Mouse (Mus musculus) liver, postnatal 0 days (tissue): ENCODE results near the gene Klhl35. TPM values are rescaled to one million over a fixed set of nuclear protein-coding genes. Genes with fewer than 3 reads are reported as not detected.

Experiments used
- ATAC-seq: fragments of 200-750 bp; cut with Nextera tagmentation; 2 replicates; pipeline ENCODE4 v1.8.0; 2017; ENCODE audit warnings: mild to moderate bottlenecking, moderate library complexity
- DNase-seq: peaks from one replicate; pipeline ENCODE4 v3.0.0-alpha.2; 2016
- H3K27ac ChIP-seq: fragments of 300-500 bp; sonication (generic); 2 replicates; pipeline ENCODE4 v1.5.1; 2014; ENCODE audit warnings: antibody characterized with exemption, moderate library complexity, mild to moderate bottlenecking, low read depth
- H3K27me3 ChIP-seq: fragments of 300-500 bp; sonication (generic); 2 replicates; pipeline ENCODE4 v1.6.1; 2014; ENCODE audit warnings: low read length, control low read depth, mixed read lengths; ENCODE audit not compliant: insufficient read depth
- H3K36me3 ChIP-seq: fragments of 300-500 bp; sonication (generic); replicated peaks from 2 replicates; pipeline ENCODE4 v1.6.1; 2014; ENCODE audit warnings: mild to moderate bottlenecking, control low read depth, low read length, moderate library complexity, mixed read lengths; ENCODE audit not compliant: insufficient read depth
- H3K4me1 ChIP-seq: fragments of 300-500 bp; sonication (generic); 2 replicates; pipeline ENCODE4 v1.6.1; 2014; ENCODE audit warnings: antibody characterized with exemption, mild to moderate bottlenecking, control low read depth; ENCODE audit not compliant: insufficient read depth
- H3K4me2 ChIP-seq: fragments of 300-500 bp; sonication (generic); 2 replicates; pipeline ENCODE4 v1.6.1; 2014; ENCODE audit warnings: low read depth, mild to moderate bottlenecking, low read length, moderate library complexity, mixed read lengths
- H3K4me3 ChIP-seq: fragments of 300-500 bp; sonication (generic); 2 replicates; pipeline ENCODE4 v1.5.1; 2014; ENCODE audit warnings: low read depth, low read length
- H3K9ac ChIP-seq: fragments of 300-500 bp; sonication (generic); replicated peaks from 2 replicates; pipeline ENCODE4 v1.6.1; 2014; ENCODE audit warnings: mild to moderate bottlenecking, moderate library complexity
- H3K9me3 ChIP-seq: fragments of 300-500 bp; sonication (generic); 2 replicates; pipeline ENCODE4 v1.6.1; 2016; ENCODE audit warnings: mild to moderate bottlenecking, control low read depth, low read length, mixed read lengths
- CTCF ChIP-seq: sonication (generic); IDR thresholded peaks from 2 replicates; pipeline ENCODE4 v1.5.1; 2016; ENCODE audit warnings: antibody characterized with exemption, low read depth
- EP300 ChIP-seq: IDR thresholded peaks from 2 replicates; pipeline ENCODE4 v1.6.1; 2016; ENCODE audit warnings: antibody characterized with exemption, low read depth, mild to moderate bottlenecking
- WGBS: fragments of 180-500 bp; shearing (Covaris S2); extraction: QIAGEN DNeasy Blood & Tissue Kit; methylation state at CpG from one replicate; pipeline ENCODE4 v1.1.7; 2014; ENCODE audit not compliant: insufficient replicate concordance; 5-methylcytosine and 5-hydroxymethylcytosine counted together
- polyA plus RNA-seq: library from polyadenylated mRNA; unstranded; fragments of >200 nt; fragmentation: Nextera tagmentation; extraction: Ambion mirVana; gene quantifications from 2 replicates; pipeline ENCODE4 v1.2.1, GENCODE M21; 2015

Gene Klhl35
- polyA plus RNA-seq, 1 experiment from 2014 or later, result 0.35 TPM

DNA sequence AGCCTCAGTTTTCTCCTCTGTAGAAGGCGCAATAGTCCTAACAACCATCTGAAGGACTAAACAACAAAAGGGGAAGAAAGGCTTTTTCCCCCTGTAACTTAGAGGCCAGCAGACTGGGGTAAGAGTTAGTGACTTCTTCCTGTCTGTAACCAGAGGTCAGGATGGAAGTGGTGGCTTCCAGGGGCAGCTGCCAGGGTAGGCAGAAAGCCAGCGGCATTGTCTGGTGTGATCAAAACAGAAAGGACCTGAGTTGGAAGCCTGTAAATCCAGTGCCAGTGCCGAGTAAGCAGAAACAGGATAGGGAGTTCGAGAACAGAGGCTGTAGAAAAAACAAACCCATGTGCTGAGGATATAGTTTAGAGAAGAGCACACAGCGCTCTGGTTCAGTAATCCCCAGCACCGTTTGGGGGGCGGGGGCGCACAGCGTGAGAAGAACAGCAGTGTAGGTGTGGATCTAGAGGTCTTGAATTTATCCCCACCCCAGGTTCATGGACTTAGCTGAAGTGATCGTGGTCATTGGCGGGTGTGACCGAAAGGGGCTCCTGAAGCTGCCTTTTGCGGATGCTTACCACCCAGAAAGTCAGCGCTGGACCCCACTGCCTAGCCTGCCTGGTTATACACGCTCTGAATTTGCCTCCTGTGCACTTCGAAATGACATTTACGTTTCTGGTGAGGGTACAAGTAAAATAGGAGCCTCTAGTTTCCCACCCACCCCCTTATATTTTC lies 4.0 kb downstream of the Klhl35 start:
- Histone ChIP-seq H3K27me3 (peaks cover 18% of the 10 kb centered on the region), H3K27ac (peak overlapping the region; percentile 91; the same call in 1 of the 2 replicates)

DNA sequence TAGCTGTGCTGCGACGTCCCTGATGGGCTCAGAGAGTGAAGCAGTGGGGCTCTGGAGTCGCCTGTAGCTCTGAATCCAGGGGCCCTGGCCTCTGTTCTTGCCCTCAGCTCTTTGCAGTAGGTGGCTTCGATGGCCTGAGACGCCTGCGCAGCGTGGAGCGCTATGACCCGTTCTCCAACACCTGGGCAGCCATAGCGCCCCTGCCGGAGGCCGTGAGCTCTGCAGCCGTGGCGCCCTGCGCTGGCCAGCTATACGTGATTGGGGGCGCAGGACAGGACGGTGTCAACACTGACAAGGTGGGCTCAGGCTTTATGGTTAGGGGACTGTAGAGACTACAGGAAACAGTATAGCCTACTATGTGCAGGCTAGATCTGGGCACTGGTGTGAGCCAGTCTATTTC lies 5.8 kb downstream of the Klhl35 start:
- peaks cover 15% of the 10 kb centered on the region for H3K36me3 ChIP-seq
- DNase-seq (no peak), ATAC-seq (no peak)
- peaks cover 31% of the 10 kb centered on the region for H3K4me1 ChIP-seq
- no peak overlapping the region for H3K4me3 ChIP-seq
- peaks cover 14% of the 10 kb centered on the region for H3K27me3 ChIP-seq
- no peaks in the 10 kb centered on the region for H3K9me3 ChIP-seq
- WGBS, result 76% methylated on average over 18 of the region's 18 CpGs
- TF ChIP-seq EP300 (no peak), CTCF (peak; percentile 27; the same call in 1 of the 2 replicates)
- no peak overlapping the region for H3K4me2 ChIP-seq
- no peak overlapping the region for H3K27ac ChIP-seq
- H3K9ac ChIP-seq, result no peak overlapping the region

More for the DNA sequence above, 4.0 kb downstream of the Klhl35 start:
- H3K4me1 ChIP-seq, result peaks cover 26% of the 10 kb centered on the region
- TF ChIP-seq CTCF (no peak), EP300 (no peak)
- no peak overlapping the region for H3K9ac ChIP-seq
- DNase-seq (no peak), ATAC-seq (no peak)
- H3K9me3 ChIP-seq, result no peaks in the 10 kb centered on the region
- peaks cover 12% of the 10 kb centered on the region for H3K36me3 ChIP-seq
- 0 out of 2 replicates have a peak overlapping the region, but pooled peaks have one; percentile 78 for H3K4me2 ChIP-seq
- no peak overlapping the region for H3K4me3 ChIP-seq
- 64% methylated on average over 17 of the region's 17 CpGs for WGBS

DNA sequence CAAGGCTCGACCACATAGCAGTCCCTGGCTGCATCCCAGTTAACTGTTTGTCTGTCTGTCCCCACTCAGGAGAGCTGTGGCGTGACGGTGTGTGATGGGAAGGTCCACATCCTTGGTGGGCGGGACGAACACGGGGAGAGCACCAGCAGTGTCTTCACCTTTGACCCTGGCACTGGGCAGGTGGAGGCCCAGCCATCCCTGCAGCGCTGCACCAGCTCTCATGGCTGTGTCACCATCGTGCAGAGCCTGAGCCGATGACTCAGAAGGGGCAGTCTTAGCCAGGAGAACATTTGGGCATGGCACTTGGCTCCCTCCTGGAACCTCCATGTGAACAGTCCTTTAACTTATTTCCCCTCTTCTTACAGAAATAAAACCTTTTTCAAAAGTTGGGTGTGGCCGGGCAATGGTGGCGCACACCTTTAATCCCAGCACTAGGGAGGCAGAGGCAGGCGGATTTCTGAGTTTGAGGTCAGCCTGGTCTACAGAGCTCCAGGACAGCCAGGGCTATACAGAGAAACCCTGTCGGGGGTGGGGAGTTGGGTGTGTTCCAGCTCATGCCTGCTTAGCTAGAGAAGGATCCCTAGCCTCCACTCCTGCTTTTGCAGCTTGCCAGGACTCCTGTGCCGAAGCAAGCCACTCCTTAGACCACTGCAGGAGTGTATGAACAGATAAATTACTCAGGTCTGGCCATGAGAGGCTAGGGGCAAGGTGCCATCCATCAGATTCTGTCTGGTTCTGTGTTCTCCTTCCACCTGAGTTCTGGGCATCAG lies 8.0 kb downstream of the Klhl35 start:
- no peak for TF ChIP-seq CTCF
- no peak for TF ChIP-seq EP300
- WGBS, result 79% methylated on average over 14 of the region's 14 CpGs
- peaks cover 6% of the 10 kb centered on the region; the same call in 1 of the 2 replicates for H3K27me3 ChIP-seq
- H3K4me2 ChIP-seq, result no peak overlapping the region
- no peaks in the 10 kb centered on the region for H3K9me3 ChIP-seq
- H3K4me3 ChIP-seq, result no peak overlapping the region
- no peak overlapping the region for H3K9ac ChIP-seq
- H3K27ac ChIP-seq, result peak overlapping the region; percentile 4; the same call in 1 of the 2 replicates
- ATAC-seq, result peak; percentile 46; the same call in 1 of the 2 replicates
- DNase-seq, result no peak
- peaks cover 36% of the 10 kb centered on the region for H3K36me3 ChIP-seq
- peaks cover 18% of the 10 kb centered on the region for H3K4me1 ChIP-seq

DNA sequence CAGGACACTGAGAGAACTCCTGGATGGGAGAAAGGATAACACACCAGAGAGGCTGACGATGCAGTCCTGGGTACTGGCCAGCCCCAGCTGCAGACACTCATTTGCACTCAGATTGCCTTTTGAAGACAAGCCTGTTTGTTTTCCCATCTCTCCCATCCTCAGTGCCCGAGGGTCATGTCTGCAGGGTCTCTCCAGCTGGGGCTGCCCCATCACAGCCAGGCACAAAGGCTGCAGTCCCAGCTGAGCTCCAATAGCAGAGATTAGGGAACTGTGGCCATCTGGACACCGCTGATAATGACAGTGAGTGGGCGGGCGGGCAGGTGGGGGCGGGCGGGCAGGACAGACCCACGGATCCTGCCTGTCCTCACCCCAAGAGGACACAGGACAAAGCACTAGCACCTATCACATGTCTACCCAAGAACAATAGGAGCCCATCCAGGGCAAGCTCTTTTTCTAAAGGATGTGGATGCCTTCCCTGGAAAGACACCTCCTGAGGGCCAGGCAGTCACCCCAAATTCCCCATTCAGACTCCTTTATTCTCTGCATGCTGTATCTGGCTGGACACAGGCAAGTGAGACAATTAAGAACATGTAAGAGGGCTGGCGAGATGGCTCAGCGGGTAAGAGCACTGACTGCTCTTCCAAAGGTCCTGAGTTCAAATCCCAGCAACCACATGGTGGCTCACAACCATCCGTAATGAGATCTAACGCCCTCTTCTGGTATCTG lies 9.2 kb downstream of the Klhl35 start:
- H3K4me1 ChIP-seq, result peaks cover 12% of the 10 kb centered on the region
- no peaks in the 10 kb centered on the region for H3K27me3 ChIP-seq
- no peak overlapping the region for H3K4me3 ChIP-seq
- peak; percentile 50 for DNase-seq
- WGBS, result 52% methylated on average over 12 of the region's 12 CpGs
- TF ChIP-seq CTCF (no peak), EP300 (peak; percentile 54; the same call in 1 of the 2 replicates)
- ATAC-seq, result peak; percentile 67
- 0 out of 2 replicates have a peak overlapping the region, but pooled peaks have one; percentile 22 for H3K4me2 ChIP-seq
- H3K9me3 ChIP-seq, result no peaks in the 10 kb centered on the region
- peak overlapping the region; percentile 4; the same call in 1 of the 2 replicates for H3K27ac ChIP-seq
- H3K36me3 ChIP-seq, result peaks cover 48% of the 10 kb centered on the region
- H3K9ac ChIP-seq, result no peak overlapping the region

DNA sequence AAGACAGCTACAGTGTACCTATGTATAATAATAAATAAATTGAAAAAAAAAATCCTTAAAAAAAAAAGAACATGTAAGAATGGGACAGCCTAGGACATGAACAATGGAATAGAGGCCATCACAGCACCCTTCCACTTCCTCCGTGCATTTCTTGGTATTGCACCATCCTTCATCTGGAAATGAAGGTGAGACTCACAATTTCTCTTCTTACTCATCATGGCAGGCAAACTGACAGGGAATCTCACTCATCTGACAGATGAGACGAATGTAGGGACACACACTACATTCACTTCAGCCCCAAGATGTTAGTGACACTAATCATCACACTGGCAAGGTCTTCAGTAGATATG lies 9.7 kb downstream of the Klhl35 start:
- no peak for DNase-seq
- TF ChIP-seq EP300 (no peak), CTCF (no peak)
- no peak for ATAC-seq
- H3K36me3 ChIP-seq, result peaks cover 53% of the 10 kb centered on the region
- peaks cover 17% of the 10 kb centered on the region for H3K4me1 ChIP-seq
- 70% methylated on average over 2 of the region's 2 CpGs for WGBS
- no peak overlapping the region for H3K4me2 ChIP-seq
- no peak overlapping the region for H3K27ac ChIP-seq
- H3K4me3 ChIP-seq, result no peak overlapping the region
- H3K9me3 ChIP-seq, result no peaks in the 10 kb centered on the region
- no peaks in the 10 kb centered on the region for H3K27me3 ChIP-seq
- no peak overlapping the region for H3K9ac ChIP-seq
